9 mouse cellular contexts compared by ENCODE assay signal in genomic region chr3:31096155-31097101, GRCm38 (mm10). TPM values are rescaled to one million over a fixed set of nuclear protein-coding genes. Genes with fewer than 3 reads are reported as not detected.
DNase-seq lines count a peak whose midpoint lies in the region; ATAC-seq lines count a peak whose summit lies in the region.
"Had no signal": no experiment of that assay in that cellular context is flagged by ENCODE, and none has a peak within 500 bp of the region (broad histone marks: within the 10 kb centered on the region; RNA-seq: fewer than 3 reads in every experiment).

No protein-coding gene starts in this region.

- H3K4me1 ChIP-seq in heart, embryonic 10.5 days: peaks cover 27% of the 10 kb centered on the region
- peaks cover 57% of the 10 kb centered on the region for H3K4me1 ChIP-seq in forebrain, embryonic 10.5 days
- peaks cover 16% of the 10 kb centered on the region for H3K4me1 ChIP-seq in liver, embryonic 11.5 days (replicated peaks; ENCODE audit: control insufficient read depth, insufficient read depth, low read length)

- no peaks in the 10 kb centered on the region for H3K27me3 ChIP-seq in heart, embryonic 10.5 days (ENCODE audit: insufficient read depth, poor library complexity, severe bottlenecking)
- peaks cover 14% of the 10 kb centered on the region for H3K27me3 ChIP-seq in forebrain, embryonic 10.5 days (ENCODE audit: poor library complexity, severe bottlenecking)
- no peaks in the 10 kb centered on the region for H3K27me3 ChIP-seq in liver, embryonic 11.5 days (replicated peaks; ENCODE audit: control insufficient read depth, insufficient read depth, low read length)
- H3K27me3 ChIP-seq: Patski had no signal

- peak overlapping the region; percentile 92 for H3K9ac ChIP-seq in liver, embryonic 11.5 days (ENCODE audit: low read depth, low read length)

- peak overlapping the region; percentile 99 for H3K27ac ChIP-seq in heart, embryonic 10.5 days
- peak overlapping the region; percentile 98 for H3K27ac ChIP-seq in forebrain, embryonic 10.5 days
- H3K27ac ChIP-seq in liver, embryonic 11.5 days (ENCODE audit: low read depth, low read length): peak overlapping the region; percentile 98

- intact Hi-C loops in heart, postnatal 25 days (cut with DNase I): loop anchor here (5.0 kb wide), 2 partner anchors 41 to 129 kb away; partner anchors contain the start of gene Phc3
- intact Hi-C loops in gastrocnemius, postnatal 14 days (cut with DNase I; ENCODE audit: low total_unique reads): no loop called here

- WGBS in heart, embryonic 10.5 days: 44% methylated on average over 10 of the region's 10 CpGs
- 45% methylated on average over 10 of the region's 10 CpGs for WGBS in forebrain, embryonic 10.5 days
- 49% methylated on average over 10 of the region's 10 CpGs for WGBS in liver, embryonic 11.5 days

- peak overlapping the region; percentile 99 for H3K4me3 ChIP-seq in heart, embryonic 10.5 days
- peak overlapping the region; percentile 96 for H3K4me3 ChIP-seq in forebrain, embryonic 10.5 days
- H3K4me3 ChIP-seq in liver, embryonic 11.5 days (ENCODE audit: low read depth, low read length): peak overlapping the region; percentile 92

- H3K4me2 ChIP-seq in liver, embryonic 11.5 days: peak overlapping the region; percentile 74

- no peak for DNase-seq in heart, embryonic 10.5 days (ENCODE audit: low spot score)
- DNase-seq in heart, postnatal 25 days (ENCODE audit: low spot score): no peak
- peak; percentile 62 for DNase-seq in 3T3-L1 (ENCODE audit: low read depth, low spot score)
- DNase-seq in forebrain, embryonic 10.5 days (ENCODE audit: extremely low spot score, low spot score): no peak
- no peak for DNase-seq in liver, embryonic 11.5 days (ENCODE audit: low spot score)
- DNase-seq in ovary, adult 18-20 months (ENCODE audit: low spot score): no peak
- DNase-seq in gastrocnemius, postnatal 14 days: no peak
- DNase-seq in ovary, postnatal 10 days (ENCODE audit: low spot score): no peak

- H3K36me3 ChIP-seq in heart, embryonic 10.5 days: peaks cover 14% of the 10 kb centered on the region
- peaks cover 35% of the 10 kb centered on the region for H3K36me3 ChIP-seq in forebrain, embryonic 10.5 days (replicated peaks)
- no peaks in the 10 kb centered on the region for H3K36me3 ChIP-seq in liver, embryonic 11.5 days (ENCODE audit: control insufficient read depth, insufficient read depth, low read length)

- H3K9me3 ChIP-seq in heart, embryonic 10.5 days: no peaks in the 10 kb centered on the region
- no peaks in the 10 kb centered on the region for H3K9me3 ChIP-seq in forebrain, embryonic 10.5 days
- no peaks in the 10 kb centered on the region for H3K9me3 ChIP-seq in liver, embryonic 11.5 days (ENCODE audit: control insufficient read depth, low read length)

- no peak for ATAC-seq in liver, embryonic 11.5 days (replicated peaks; ENCODE audit: low FRiP score)

RNA-seq across cellular contexts. Expression of gene Skil, which starts 1.6 kb away (rescaled TPM):
- polyA plus RNA-seq in heart, embryonic 10.5 days (2016; fragmentation: Nextera tagmentation; extraction: Ambion mirVana): 19.0 and 22.0 TPM in 2 replicates
- total RNA-seq in heart, postnatal 25 days (2021): 10 to 100 TPM; 14.2 to 17.6 TPM
- 24.2 and 25.5 TPM in 2 replicates for polyA plus RNA-seq in forebrain, embryonic 10.5 days (2016; fragmentation: Nextera tagmentation; extraction: Ambion mirVana)
- polyA plus RNA-seq in liver, embryonic 11.5 days (2014; fragmentation: Nextera tagmentation; extraction: Ambion mirVana): 14.2 and 16.6 TPM in 2 replicates
- total RNA-seq in gastrocnemius, postnatal 14 days (2021): 10 to 100 TPM; 12.7 TPM

RNA-seq across cellular contexts. Expression of gene Cldn11, which starts 53.3 kb away (rescaled TPM):
- polyA plus RNA-seq in heart, embryonic 10.5 days (2016; fragmentation: Nextera tagmentation; extraction: Ambion mirVana): 1.4 and 4.2 TPM in 2 replicates
- total RNA-seq in heart, postnatal 25 days (2021): 1 to 10 TPM in 1 of 2 experiments, under 1 TPM in 1; 0.70 to 1.4 TPM
- polyA plus RNA-seq in forebrain, embryonic 10.5 days (2016; fragmentation: Nextera tagmentation; extraction: Ambion mirVana): 9.0 TPM in 2 replicates
- polyA plus RNA-seq in liver, embryonic 11.5 days (2014; fragmentation: Nextera tagmentation; extraction: Ambion mirVana): 0.56 and 0.89 TPM in 2 replicates
- under 1 TPM; 0.58 to 0.78 TPM for total RNA-seq in gastrocnemius, postnatal 14 days (2021)
- polyA plus RNA-seq: Patski had no signal
